Mouse (Mus musculus) forebrain, embryonic 12.5 days (tissue): Measurements from ENCODE around the gene Ctbs. TPM values are rescaled to one million over a fixed set of nuclear protein-coding genes. Genes with fewer than 3 reads are reported as not detected.

Experiments used
- ATAC-seq: fragments of 200-750 bp; cut with Nextera tagmentation; 2 replicates; pipeline ENCODE4 v1.8.0; 2017; ENCODE audit warnings: moderate TSS enrichment; ENCODE audit not compliant: low FRiP score
- H3K27ac ChIP-seq: fragments of 300-500 bp; sonication (generic); 2 replicates; pipeline ENCODE4 v1.5.1; 2016; ENCODE audit warnings: mild to moderate bottlenecking
- H3K27me3 ChIP-seq: fragments of 300-500 bp; sonication (generic); 2 replicates; pipeline ENCODE4 v1.6.1; 2016; ENCODE audit warnings: mild to moderate bottlenecking
- H3K36me3 ChIP-seq: fragments of 300-500 bp; sonication (generic); replicated peaks from 2 replicates; pipeline ENCODE4 v1.6.1; 2016; ENCODE audit warnings: mild to moderate bottlenecking
- H3K4me1 ChIP-seq: fragments of 300-500 bp; sonication (generic); 2 replicates; pipeline ENCODE4 v1.6.1; 2016
- H3K4me2 ChIP-seq: fragments of 300-500 bp; sonication (generic); 2 replicates; pipeline ENCODE4 v1.6.1; 2016; ENCODE audit warnings: mild to moderate bottlenecking, moderate library complexity
- H3K4me3 ChIP-seq: fragments of 300-500 bp; sonication (generic); replicated peaks from 2 replicates; pipeline ENCODE4 v1.5.1; 2016; ENCODE audit warnings: mild to moderate bottlenecking
- H3K9ac ChIP-seq: fragments of 300-500 bp; sonication (generic); 2 replicates; pipeline ENCODE4 v1.6.1; 2016; ENCODE audit warnings: mild to moderate bottlenecking
- H3K9me3 ChIP-seq: fragments of 300-500 bp; sonication (generic); 2 replicates; pipeline ENCODE4 v1.6.1; 2016
- WGBS: fragments of 180-500 bp; shearing (Covaris S2); methylation state at CpG from one replicate; pipeline ENCODE4 v1.1.7; 2016; 5-methylcytosine and 5-hydroxymethylcytosine counted together
- polyA plus RNA-seq: library from polyadenylated mRNA; unstranded; fragments of >200 nt; fragmentation: Nextera tagmentation; extraction: Ambion mirVana; gene quantifications from 2 replicates; pipeline ENCODE4 v1.2.1, GENCODE M21; 2016

The Ctbs gene
- 4.6 and 5.5 TPM in 2 replicates for polyA plus RNA-seq

GRCm38 (mm10) chr3:146449745-146450250 lies at the start of gene Ctbs:
TSS of gene Ctbs (plus strand) at chr3:146449795.
- H3K36me3 ChIP-seq: 0 out of 2 replicates have a peak, but pooled peaks cover 9% of the 10 kb centered on the region
- peak within 1 kb of the TSS; percentile 53 for H3K4me3 ChIP-seq
- no peak for ATAC-seq
- peak within 1 kb of the TSS; percentile 58 for H3K27ac ChIP-seq
- H3K9ac ChIP-seq: peak within 1 kb of the TSS; percentile 54
- peak within 1 kb of the TSS; percentile 69 for H3K4me2 ChIP-seq
- peaks cover 6% of the 10 kb centered on the region; the same call in 1 of the 2 replicates for H3K9me3 ChIP-seq
- no peaks in the 10 kb centered on the region for H3K27me3 ChIP-seq
- H3K4me1 ChIP-seq: peaks cover 5% of the 10 kb centered on the region; the same call in 1 of the 2 replicates
- 57% methylated on average over 9 of the region's 9 CpGs for WGBS

- WGBS: 35% methylated on average over 3 of the region's 3 CpGs
- Histone ChIP-seq H3K4me3 (peak overlapping the region; percentile 97), H3K9ac (peak overlapping the region; percentile 93), H3K36me3 (no peaks in the 10 kb centered on the region), H3K4me1 (peaks cover 34% of the 10 kb centered on the region), H3K27ac (peak overlapping the region; percentile 63), H3K9me3 (peaks cover 11% of the 10 kb centered on the region; the same call in 1 of the 2 replicates), H3K27me3 (no peaks in the 10 kb centered on the region), H3K4me2 (peak overlapping the region; percentile 87)
- no peak for ATAC-seq
Observed at GRCm38 (mm10) chr3:146403770-146404169, 45.8 kb upstream of the Ctbs start.

- Histone ChIP-seq H3K4me3 (peak within 1 kb of the TSS; percentile 97), H3K36me3 (0 out of 2 replicates have a peak, but pooled peaks cover 3% of the 10 kb centered on the region), H3K4me2 (peak within 1 kb of the TSS; percentile 87), H3K9ac (peak within 1 kb of the TSS; percentile 93), H3K27ac (peak within 1 kb of the TSS; percentile 84), H3K9me3 (peaks cover 11% of the 10 kb centered on the region; the same call in 1 of the 2 replicates), H3K27me3 (no peaks in the 10 kb centered on the region), H3K4me1 (peaks cover 34% of the 10 kb centered on the region)
- peak; percentile 99 for ATAC-seq
- WGBS: under 1% methylated on average over 86 of the region's 100 CpGs
Observed at GRCm38 (mm10) chr3:146404311-146405201, 45.0 kb upstream of the Ctbs start, which contains the start of gene Ssx2ip. TSS of gene Ssx2ip (plus strand) at chr3:146404642.

DNA sequence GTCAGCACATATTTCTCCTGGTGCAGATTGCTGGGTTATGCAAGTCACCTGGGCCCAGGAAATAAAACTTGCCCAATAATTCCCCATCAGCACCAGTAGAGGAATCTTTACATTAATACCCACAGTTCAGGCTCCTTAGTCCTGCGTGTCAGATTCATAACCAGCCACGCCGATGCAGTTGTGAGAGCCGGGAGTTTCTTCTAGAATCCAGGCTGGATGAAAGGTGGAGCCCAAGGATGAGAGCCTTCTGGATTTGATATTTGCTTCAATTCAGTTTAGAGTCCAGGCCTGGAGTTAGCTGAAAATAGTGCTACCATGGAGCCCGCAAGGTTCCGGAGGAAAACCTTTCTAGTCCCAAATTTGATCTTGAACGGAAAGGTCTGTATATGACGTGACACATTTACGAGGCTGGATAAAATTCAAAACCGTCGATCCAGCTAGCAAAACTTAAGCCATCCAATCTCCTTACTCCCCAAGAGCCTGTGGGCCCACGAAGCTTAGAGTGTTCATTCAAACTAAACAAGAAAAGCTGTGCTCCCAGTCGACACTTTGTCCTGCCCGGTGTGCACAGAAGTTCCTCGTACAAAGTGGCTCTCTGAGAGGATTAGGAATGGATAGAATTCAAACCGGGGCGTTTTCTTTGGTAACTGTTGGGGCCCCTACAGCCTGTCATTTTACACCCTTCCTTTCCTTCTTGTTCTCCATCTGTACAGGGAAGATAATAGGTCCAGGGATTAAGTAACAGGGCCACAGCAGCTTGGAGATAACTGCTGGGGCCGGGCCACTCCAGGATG lies 44.2 kb upstream of the Ctbs start:
- no peak for ATAC-seq
- 12% methylated on average over 18 of the region's 18 CpGs for WGBS
- peak overlapping the region; percentile 93 for H3K9ac ChIP-seq
- 0 out of 2 replicates have a peak, but pooled peaks cover 3% of the 10 kb centered on the region for H3K36me3 ChIP-seq
- H3K27me3 ChIP-seq: no peaks in the 10 kb centered on the region
- peak overlapping the region; percentile 84 for H3K27ac ChIP-seq
- peaks cover 11% of the 10 kb centered on the region; the same call in 1 of the 2 replicates for H3K9me3 ChIP-seq
- H3K4me1 ChIP-seq: peaks cover 34% of the 10 kb centered on the region
- H3K4me2 ChIP-seq: peak overlapping the region; percentile 87
- H3K4me3 ChIP-seq: peak overlapping the region; percentile 97

DNA sequence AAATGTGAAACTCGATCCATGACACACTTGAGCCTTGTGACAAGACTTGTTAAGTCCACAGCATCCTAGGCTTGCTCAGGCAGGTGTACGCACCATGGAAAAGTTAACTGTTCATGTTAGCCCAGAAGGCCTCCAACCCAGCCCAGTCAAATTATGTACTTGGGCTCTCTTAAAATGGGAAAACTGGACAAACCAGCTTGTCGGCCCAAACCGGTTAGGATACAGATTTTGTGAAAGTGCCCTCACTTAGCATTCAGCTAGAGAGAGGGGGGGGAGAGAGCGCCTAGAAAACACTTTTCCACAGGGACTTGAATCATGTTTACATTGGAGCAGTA lies 43.6 kb upstream of the Ctbs start:
- Histone ChIP-seq H3K27me3 (no peaks in the 10 kb centered on the region), H3K4me3 (peak overlapping the region; percentile 97), H3K9ac (peak overlapping the region; percentile 93), H3K4me2 (peak overlapping the region; percentile 87), H3K9me3 (peaks cover 11% of the 10 kb centered on the region; the same call in 1 of the 2 replicates), H3K27ac (peak overlapping the region; percentile 84; the same call in 1 of the 2 replicates), H3K36me3 (peaks cover 3% of the 10 kb centered on the region; the same call in 1 of the 2 replicates), H3K4me1 (peaks cover 34% of the 10 kb centered on the region)
- 30% methylated on average over 5 of the region's 5 CpGs for WGBS
- ATAC-seq: no peak

- Histone ChIP-seq H3K9me3 (peaks cover 11% of the 10 kb centered on the region; the same call in 1 of the 2 replicates), H3K4me3 (no peak overlapping the region), H3K27me3 (no peaks in the 10 kb centered on the region), H3K4me2 (peak overlapping the region; percentile 16; the same call in 1 of the 2 replicates), H3K27ac (no peak overlapping the region), H3K4me1 (peaks cover 46% of the 10 kb centered on the region), H3K36me3 (peaks cover 3% of the 10 kb centered on the region; the same call in 1 of the 2 replicates), H3K9ac (no peak overlapping the region)
- 90% methylated on average over 16 of the region's 16 CpGs for WGBS
- no peak for ATAC-seq
Observed at GRCm38 (mm10) chr3:146407086-146407721, 42.4 kb upstream of the Ctbs start.

GRCm38 (mm10) chr3:146410114-146410513 lies 39.5 kb upstream of the Ctbs start:
- no peak overlapping the region for H3K27ac ChIP-seq
- H3K9me3 ChIP-seq: no peaks in the 10 kb centered on the region
- peaks cover 40% of the 10 kb centered on the region for H3K4me1 ChIP-seq
- H3K27me3 ChIP-seq: no peaks in the 10 kb centered on the region
- peaks cover 11% of the 10 kb centered on the region; the same call in 1 of the 2 replicates for H3K36me3 ChIP-seq
- no peak overlapping the region for H3K9ac ChIP-seq
- no peak overlapping the region for H3K4me2 ChIP-seq
- no peak for ATAC-seq
- 92% methylated on average over 7 of the region's 7 CpGs for WGBS
- H3K4me3 ChIP-seq: no peak overlapping the region

GRCm38 (mm10) chr3:146412008-146412407 lies 37.6 kb upstream of the Ctbs start:
- peaks cover 19% of the 10 kb centered on the region; the same call in 1 of the 2 replicates for H3K36me3 ChIP-seq
- ATAC-seq: peak; percentile 49; the same call in 1 of the 2 replicates

DNA sequence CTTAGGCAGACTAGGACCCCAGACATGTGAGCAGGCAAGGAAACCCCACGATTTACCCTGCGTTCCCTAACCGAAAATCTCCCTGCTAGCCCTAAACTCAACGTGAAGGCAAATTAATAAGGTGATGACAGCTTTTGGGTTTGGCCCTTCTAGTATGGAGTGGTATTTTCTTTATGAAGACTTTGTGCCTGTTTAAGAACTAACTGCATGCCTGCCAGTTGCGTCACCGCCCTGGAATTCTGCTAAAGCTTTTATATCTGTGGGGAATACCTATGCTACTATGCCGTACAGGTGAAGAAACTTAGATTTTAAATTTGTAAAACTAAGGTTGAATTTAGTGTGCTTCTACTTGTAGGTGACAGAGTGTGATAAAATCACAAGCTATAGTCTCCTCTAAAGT lies 37.1 kb upstream of the Ctbs start:
- Histone ChIP-seq H3K4me3 (no peak overlapping the region), H3K9ac (no peak overlapping the region), H3K27ac (no peak overlapping the region), H3K4me1 (peaks cover 17% of the 10 kb centered on the region), H3K36me3 (peaks cover 21% of the 10 kb centered on the region; the same call in 1 of the 2 replicates), H3K27me3 (no peaks in the 10 kb centered on the region), H3K9me3 (no peaks in the 10 kb centered on the region), H3K4me2 (no peak overlapping the region)
- ATAC-seq: no peak
- WGBS: 93% methylated on average over 7 of the region's 7 CpGs

More at GRCm38 (mm10) chr3:146412008-146412407, 37.6 kb upstream of the Ctbs start:
- Histone ChIP-seq H3K9ac (no peak overlapping the region), H3K4me2 (no peak overlapping the region), H3K4me3 (no peak overlapping the region), H3K4me1 (peaks cover 21% of the 10 kb centered on the region), H3K27ac (peak overlapping the region; percentile 19; the same call in 1 of the 2 replicates), H3K27me3 (no peaks in the 10 kb centered on the region), H3K9me3 (no peaks in the 10 kb centered on the region)
- WGBS: 79% methylated on average over 2 of the region's 2 CpGs

DNA sequence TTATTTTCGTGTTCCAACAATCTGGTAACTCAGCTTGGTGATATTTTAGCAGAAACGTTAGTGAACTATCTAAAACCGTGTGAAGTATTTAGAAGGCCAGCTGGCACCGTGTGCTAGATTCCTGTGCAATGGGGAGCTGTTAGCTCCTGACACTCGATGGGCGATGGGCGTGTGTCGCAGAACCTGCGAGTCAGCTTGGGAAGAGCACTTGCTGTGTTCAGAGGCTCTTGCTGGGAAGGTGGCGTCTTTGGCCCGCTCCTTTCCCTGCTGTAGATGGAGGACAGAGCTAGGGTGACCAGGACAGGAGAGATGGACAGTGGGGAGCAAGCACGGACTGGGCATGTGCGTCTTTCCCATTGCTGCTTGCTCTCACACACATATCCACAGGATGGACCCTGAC lies 36.6 kb upstream of the Ctbs start:
- Histone ChIP-seq H3K9me3 (no peaks in the 10 kb centered on the region), H3K9ac (no peak overlapping the region), H3K27me3 (no peaks in the 10 kb centered on the region), H3K36me3 (peaks cover 24% of the 10 kb centered on the region; the same call in 1 of the 2 replicates), H3K4me3 (no peak overlapping the region), H3K4me2 (no peak overlapping the region), H3K27ac (no peak overlapping the region), H3K4me1 (peaks cover 12% of the 10 kb centered on the region)
- WGBS: 93% methylated on average over 13 of the region's 13 CpGs
- ATAC-seq: no peak

- Histone ChIP-seq H3K36me3 (peaks cover 31% of the 10 kb centered on the region), H3K9me3 (no peaks in the 10 kb centered on the region), H3K27ac (no peak overlapping the region), H3K4me1 (peaks cover 12% of the 10 kb centered on the region; the same call in 1 of the 2 replicates), H3K4me2 (no peak overlapping the region), H3K9ac (no peak overlapping the region), H3K4me3 (no peak overlapping the region), H3K27me3 (no peaks in the 10 kb centered on the region)
- ATAC-seq: no peak
- WGBS: 87% methylated on average over 4 of the region's 4 CpGs
Observed at GRCm38 (mm10) chr3:146413992-146414391, 35.6 kb upstream of the Ctbs start.
